Mouse (Mus musculus) forebrain, embryonic 12.5 days (tissue): Measurements from ENCODE around the gene Gcnt7. TPM values are rescaled to one million over a fixed set of nuclear protein-coding genes. Genes with fewer than 3 reads are reported as not detected.

Experiments
- ATAC-seq: fragments of 200-750 bp; cut with Nextera tagmentation; 2 replicates; pipeline ENCODE4 v1.8.0; 2017; ENCODE audit warnings: moderate TSS enrichment; ENCODE audit not compliant: low FRiP score
- H3K27ac ChIP-seq: fragments of 300-500 bp; sonication (generic); 2 replicates; pipeline ENCODE4 v1.5.1; 2016; ENCODE audit warnings: mild to moderate bottlenecking
- H3K27me3 ChIP-seq: fragments of 300-500 bp; sonication (generic); 2 replicates; pipeline ENCODE4 v1.6.1; 2016; ENCODE audit warnings: mild to moderate bottlenecking
- H3K36me3 ChIP-seq: fragments of 300-500 bp; sonication (generic); replicated peaks from 2 replicates; pipeline ENCODE4 v1.6.1; 2016; ENCODE audit warnings: mild to moderate bottlenecking
- H3K4me1 ChIP-seq: fragments of 300-500 bp; sonication (generic); 2 replicates; pipeline ENCODE4 v1.6.1; 2016
- H3K4me2 ChIP-seq: fragments of 300-500 bp; sonication (generic); 2 replicates; pipeline ENCODE4 v1.6.1; 2016; ENCODE audit warnings: mild to moderate bottlenecking, moderate library complexity
- H3K4me3 ChIP-seq: fragments of 300-500 bp; sonication (generic); replicated peaks from 2 replicates; pipeline ENCODE4 v1.5.1; 2016; ENCODE audit warnings: mild to moderate bottlenecking
- H3K9ac ChIP-seq: fragments of 300-500 bp; sonication (generic); 2 replicates; pipeline ENCODE4 v1.6.1; 2016; ENCODE audit warnings: mild to moderate bottlenecking
- H3K9me3 ChIP-seq: fragments of 300-500 bp; sonication (generic); 2 replicates; pipeline ENCODE4 v1.6.1; 2016
- WGBS: fragments of 180-500 bp; shearing (Covaris S2); methylation state at CpG from one replicate; pipeline ENCODE4 v1.1.7; 2016; 5-methylcytosine and 5-hydroxymethylcytosine counted together
- polyA plus RNA-seq: library from polyadenylated mRNA; unstranded; fragments of >200 nt; fragmentation: Nextera tagmentation; extraction: Ambion mirVana; gene quantifications from 2 replicates; pipeline ENCODE4 v1.2.1, GENCODE M21; 2016

Gcnt7 gene
- polyA plus RNA-seq, 1 experiment from 2014 or later = 2.2 TPM

- WGBS = 59% methylated on average over 12 of the region's 12 CpGs
Measured at GRCm38 (mm10) chr2:172416218-172416617, 42.2 kb downstream of the Gcnt7 start.

GRCm38 (mm10) chr2:172413894-172414293, 44.5 kb downstream of the Gcnt7 start:
- Histone ChIP-seq H3K27ac (no peak overlapping the region), H3K9ac (no peak overlapping the region), H3K4me2 (no peak overlapping the region), H3K36me3 (no peaks in the 10 kb centered on the region), H3K27me3 (no peaks in the 10 kb centered on the region), H3K4me3 (no peak overlapping the region), H3K4me1 (peaks cover 7% of the 10 kb centered on the region), H3K9me3 (no peaks in the 10 kb centered on the region)
- WGBS = 60% methylated on average over 5 of the region's 5 CpGs
- ATAC-seq = no peak

More at GRCm38 (mm10) chr2:172416218-172416617, 42.2 kb downstream of the Gcnt7 start:
- Histone ChIP-seq H3K9ac (no peak overlapping the region), H3K4me3 (no peak overlapping the region), H3K27ac (no peak overlapping the region), H3K4me2 (no peak overlapping the region), H3K27me3 (no peaks in the 10 kb centered on the region), H3K36me3 (no peaks in the 10 kb centered on the region), H3K4me1 (peaks cover 7% of the 10 kb centered on the region), H3K9me3 (no peaks in the 10 kb centered on the region)
- no peak for ATAC-seq

GRCm38 (mm10) chr2:172413273-172413672, 45.1 kb downstream of the Gcnt7 start:
- Histone ChIP-seq H3K9ac (no peak overlapping the region), H3K4me3 (no peak overlapping the region), H3K36me3 (no peaks in the 10 kb centered on the region), H3K9me3 (no peaks in the 10 kb centered on the region), H3K4me1 (peaks cover 7% of the 10 kb centered on the region), H3K4me2 (no peak overlapping the region), H3K27ac (no peak overlapping the region), H3K27me3 (no peaks in the 10 kb centered on the region)
- WGBS = 34% methylated on average over 4 of the region's 4 CpGs
- no peak for ATAC-seq

GRCm38 (mm10) chr2:172412454-172412853, 45.9 kb downstream of the Gcnt7 start:
- 17% methylated on average over 9 of the region's 9 CpGs for WGBS
- ATAC-seq = no peak
- Histone ChIP-seq H3K9me3 (no peaks in the 10 kb centered on the region), H3K4me2 (no peak overlapping the region), H3K36me3 (no peaks in the 10 kb centered on the region), H3K9ac (no peak overlapping the region), H3K4me1 (peaks cover 7% of the 10 kb centered on the region), H3K4me3 (no peak overlapping the region), H3K27ac (no peak overlapping the region), H3K27me3 (0 out of 2 replicates have a peak, but pooled peaks cover 4% of the 10 kb centered on the region)

GRCm38 (mm10) chr2:172411091-172411490, 47.3 kb downstream of the Gcnt7 start:
- Histone ChIP-seq H3K4me1 (peaks cover 7% of the 10 kb centered on the region), H3K9ac (no peak overlapping the region), H3K36me3 (no peaks in the 10 kb centered on the region), H3K9me3 (no peaks in the 10 kb centered on the region), H3K4me3 (no peak overlapping the region), H3K4me2 (no peak overlapping the region), H3K27ac (no peak overlapping the region), H3K27me3 (0 out of 2 replicates have a peak, but pooled peaks cover 4% of the 10 kb centered on the region)
- 86% methylated on average over 11 of the region's 11 CpGs for WGBS
- ATAC-seq = no peak

GRCm38 (mm10) chr2:172410686-172411085, 47.7 kb downstream of the Gcnt7 start:
- H3K36me3 ChIP-seq = no peaks in the 10 kb centered on the region
- H3K4me3 ChIP-seq = no peak overlapping the region
- no peak overlapping the region for H3K27ac ChIP-seq
- H3K4me2 ChIP-seq = no peak overlapping the region
- H3K4me1 ChIP-seq = peaks cover 7% of the 10 kb centered on the region
- no peak overlapping the region for H3K9ac ChIP-seq
- WGBS = 81% methylated on average over 2 of the region's 2 CpGs
- ATAC-seq = no peak
- 0 out of 2 replicates have a peak, but pooled peaks cover 4% of the 10 kb centered on the region for H3K27me3 ChIP-seq
- no peaks in the 10 kb centered on the region for H3K9me3 ChIP-seq

- Histone ChIP-seq H3K9ac (no peak overlapping the region), H3K4me1 (peaks cover 2% of the 10 kb centered on the region), H3K27me3 (0 out of 2 replicates have a peak, but pooled peaks cover 4% of the 10 kb centered on the region), H3K4me2 (no peak overlapping the region), H3K4me3 (no peak overlapping the region), H3K36me3 (no peaks in the 10 kb centered on the region), H3K9me3 (no peaks in the 10 kb centered on the region), H3K27ac (no peak overlapping the region)
- no peak for ATAC-seq
- 83% methylated on average over 2 of the region's 2 CpGs for WGBS
Measured at GRCm38 (mm10) chr2:172407499-172407898, 50.9 kb downstream of the Gcnt7 start.

- no peaks in the 10 kb centered on the region for H3K9me3 ChIP-seq
- no peaks in the 10 kb centered on the region for H3K36me3 ChIP-seq
- no peak overlapping the region for H3K4me2 ChIP-seq
- H3K4me1 ChIP-seq = no peaks in the 10 kb centered on the region
- H3K27ac ChIP-seq = no peak overlapping the region
- H3K9ac ChIP-seq = no peak overlapping the region
- H3K27me3 ChIP-seq = 0 out of 2 replicates have a peak, but pooled peaks cover 4% of the 10 kb centered on the region
- 79% methylated on average over 4 of the region's 4 CpGs for WGBS
- H3K4me3 ChIP-seq = no peak overlapping the region
- ATAC-seq = no peak
Measured at GRCm38 (mm10) chr2:172406173-172406572, 52.2 kb downstream of the Gcnt7 start.

- no peak overlapping the region for H3K4me2 ChIP-seq
- no peak for ATAC-seq
- H3K9ac ChIP-seq = no peak overlapping the region
- H3K27me3 ChIP-seq = 0 out of 2 replicates have a peak, but pooled peaks cover 4% of the 10 kb centered on the region
- peaks cover 3% of the 10 kb centered on the region for H3K4me1 ChIP-seq
- no peak overlapping the region for H3K4me3 ChIP-seq
- H3K36me3 ChIP-seq = no peaks in the 10 kb centered on the region
- 84% methylated on average over 3 of the region's 3 CpGs for WGBS
- H3K9me3 ChIP-seq = no peaks in the 10 kb centered on the region
- no peak overlapping the region for H3K27ac ChIP-seq
Measured at GRCm38 (mm10) chr2:172405011-172405410, 53.4 kb downstream of the Gcnt7 start.

- Histone ChIP-seq H3K9ac (no peak overlapping the region), H3K36me3 (no peaks in the 10 kb centered on the region)
Measured at GRCm38 (mm10) chr2:172404239-172404638, 54.2 kb downstream of the Gcnt7 start.

GRCm38 (mm10) chr2:172401116-172401825, 57.1 kb downstream of the Gcnt7 start:
- Histone ChIP-seq H3K27ac (no peak overlapping the region), H3K4me1 (peaks cover 5% of the 10 kb centered on the region), H3K36me3 (no peaks in the 10 kb centered on the region), H3K9ac (no peak overlapping the region), H3K27me3 (no peaks in the 10 kb centered on the region), H3K9me3 (no peaks in the 10 kb centered on the region), H3K4me2 (no peak overlapping the region), H3K4me3 (no peak overlapping the region)
- 81% methylated on average over 13 of the region's 13 CpGs for WGBS
- ATAC-seq = no peak

More at GRCm38 (mm10) chr2:172404239-172404638, 54.2 kb downstream of the Gcnt7 start:
- no peak overlapping the region for H3K4me3 ChIP-seq
- ATAC-seq = no peak
- 64% methylated on average over 7 of the region's 7 CpGs for WGBS
- H3K27ac ChIP-seq = no peak overlapping the region
- no peaks in the 10 kb centered on the region for H3K9me3 ChIP-seq
- H3K4me1 ChIP-seq = peaks cover 5% of the 10 kb centered on the region
- no peak overlapping the region for H3K4me2 ChIP-seq
- H3K27me3 ChIP-seq = 0 out of 2 replicates have a peak, but pooled peaks cover 4% of the 10 kb centered on the region
